ENCODE assay signal across 9 mouse cellular contexts in the genomic region with DNA sequence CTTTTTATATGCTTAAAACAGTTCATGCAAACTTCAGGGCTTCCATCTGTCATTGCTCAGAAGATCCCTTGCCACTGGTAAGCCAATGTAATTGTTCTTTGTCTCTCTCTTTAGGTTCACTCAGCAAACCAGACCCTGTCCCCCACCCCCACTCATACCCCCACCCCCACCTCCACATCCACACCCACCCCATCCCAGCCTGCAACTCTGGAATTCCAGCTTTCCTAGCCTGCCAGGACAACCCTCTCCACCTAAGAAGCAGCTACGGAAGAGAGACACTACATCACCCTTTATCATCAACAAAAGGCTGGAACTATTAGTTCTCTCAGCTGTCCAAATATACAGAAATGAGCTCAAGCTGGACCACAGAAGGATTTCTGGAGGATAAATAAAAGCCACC. TPM values are rescaled to one million over a fixed set of nuclear protein-coding genes. Genes with fewer than 3 reads are reported as not detected.
DNase-seq lines count a peak whose midpoint lies in the region; ATAC-seq and TF ChIP-seq lines count a peak whose summit lies in the region.
"Had no signal": no experiment of that assay in that cellular context is flagged by ENCODE, and none has a peak within 500 bp of the region (broad histone marks: within the 10 kb centered on the region; RNA-seq: fewer than 3 reads in every experiment).

No protein-coding gene starts in this region.

- in situ Hi-C loops in ES-E14 (cut with MboI; ENCODE audit: low sequenced_read_pairs in 2 of 2, unreplicated experiment in 2 of 2) = no loop called here

- DNase-seq in heart, postnatal 4 days = no peak
- DNase-seq in ES-E14 (ENCODE audit: low read depth, low spot score) = no peak
- DNase-seq in liver, embryonic 11.5 days (ENCODE audit: low spot score) = no peak
- DNase-seq in thymus, postnatal 0 days (ENCODE audit: low spot score) = no peak
- DNase-seq in left cerebral cortex, postnatal 36 days (ENCODE audit: low spot score in 2 of 2) = no peak
- DNase-seq in spleen, postnatal 10 days (ENCODE audit: low spot score in 2 of 2) = no peak
- DNase-seq: kidney, adult 8-10 months had no signal

- H3K4me3 ChIP-seq in heart, embryonic 13.5 days = peak overlapping the region; percentile 51
- H3K4me3 ChIP-seq in ES-E14 (ENCODE audit: insufficient read depth in 1 of 2, low read depth in 1 of 2, low read length in 2 of 2, poor library complexity in 1 of 2, severe bottlenecking in 1 of 2) = peak overlapping the region; percentile 45 to 58; a peak in 2 of 4 replicates
- H3K4me3 ChIP-seq in embryonic facial prominence, embryonic 15.5 days (replicated peaks) = peak overlapping the region; percentile 34
- peak overlapping the region; percentile 35 for H3K4me3 ChIP-seq in liver, embryonic 11.5 days (ENCODE audit: low read depth, low read length)

- no peaks in the 10 kb centered on the region for H3K27me3 ChIP-seq in heart, embryonic 13.5 days (replicated peaks)
- no peaks in the 10 kb centered on the region for H3K27me3 ChIP-seq in embryonic facial prominence, embryonic 15.5 days
- no peaks in the 10 kb centered on the region for H3K27me3 ChIP-seq in liver, embryonic 11.5 days (replicated peaks; ENCODE audit: control insufficient read depth, insufficient read depth, low read length)

- H3K4me1 ChIP-seq in heart, embryonic 13.5 days = peaks cover 48% of the 10 kb centered on the region
- H3K4me1 ChIP-seq in ES-E14 (ENCODE audit: control insufficient read depth in 2 of 2, insufficient read depth in 2 of 2, low read length in 2 of 2, poor library complexity in 1 of 2) = peaks cover 7 to 13% of the 10 kb centered on the region in 2 experiments; a peak in 3 of 4 replicates
- H3K4me1 ChIP-seq in embryonic facial prominence, embryonic 15.5 days = no peaks in the 10 kb centered on the region
- H3K4me1 ChIP-seq in liver, embryonic 11.5 days (replicated peaks; ENCODE audit: control insufficient read depth, insufficient read depth, low read length) = peaks cover 4% of the 10 kb centered on the region; the same call in 1 of the 2 replicates

- H3K36me3 ChIP-seq in heart, embryonic 13.5 days = peaks cover 32% of the 10 kb centered on the region
- no peaks in the 10 kb centered on the region; the same call in 1 of the 2 replicates for H3K36me3 ChIP-seq in ES-E14 (ENCODE audit: control insufficient read depth, insufficient read depth, low read length, poor library complexity, severe bottlenecking)
- H3K36me3 ChIP-seq in embryonic facial prominence, embryonic 15.5 days = no peaks in the 10 kb centered on the region
- peaks cover 4% of the 10 kb centered on the region; the same call in 1 of the 2 replicates for H3K36me3 ChIP-seq in liver, embryonic 11.5 days (ENCODE audit: control insufficient read depth, insufficient read depth, low read length)

- intact Hi-C loops in left cerebral cortex, postnatal 36 days (cut with DNase I) = no loop called here

- no peak for ATAC-seq in heart, embryonic 13.5 days (ENCODE audit: extremely low read depth, insufficient number of reproducible peaks, low FRiP score, low TSS enrichment)
- no peak for ATAC-seq in embryonic facial prominence, embryonic 15.5 days (ENCODE audit: insufficient number of reproducible peaks, low FRiP score, low TSS enrichment, low read depth)
- no peak for ATAC-seq in liver, embryonic 11.5 days (replicated peaks; ENCODE audit: low FRiP score)

- WGBS in heart, embryonic 13.5 days = 3% methylated on average over 1 of the region's 1 CpGs
- WGBS in embryonic facial prominence, embryonic 15.5 days = 31% methylated on average over 1 of the region's 1 CpGs
- 13% methylated on average over 1 of the region's 1 CpGs for WGBS in liver, embryonic 11.5 days

- peak overlapping the region; percentile 66 for H3K4me2 ChIP-seq in heart, embryonic 13.5 days
- H3K4me2 ChIP-seq in embryonic facial prominence, embryonic 15.5 days (replicated peaks) = peak overlapping the region; percentile 33
- H3K4me2 ChIP-seq in liver, embryonic 11.5 days = peak overlapping the region; percentile 69

- peak overlapping the region; percentile 96 for H3K27ac ChIP-seq in heart, embryonic 13.5 days (replicated peaks)
- H3K27ac ChIP-seq in ES-E14 (ENCODE audit: insufficient read depth, low read depth, low read length, poor library complexity, severe bottlenecking) = peak overlapping the region; percentile 8; the same call in 1 of the 2 replicates
- no peak overlapping the region for H3K27ac ChIP-seq in embryonic facial prominence, embryonic 15.5 days (replicated peaks)
- H3K27ac ChIP-seq in liver, embryonic 11.5 days (ENCODE audit: low read depth, low read length) = peak overlapping the region; percentile 63; the same call in 1 of the 2 replicates

- no peaks in the 10 kb centered on the region for H3K9me3 ChIP-seq in heart, embryonic 13.5 days
- no peaks in the 10 kb centered on the region for H3K9me3 ChIP-seq in ES-E14 (ENCODE audit: control insufficient read depth, insufficient read depth, low read depth, low read length)
- no peaks in the 10 kb centered on the region for H3K9me3 ChIP-seq in embryonic facial prominence, embryonic 15.5 days (replicated peaks)
- H3K9me3 ChIP-seq in liver, embryonic 11.5 days (ENCODE audit: control insufficient read depth, low read length) = no peaks in the 10 kb centered on the region

- H3K9ac ChIP-seq in heart, embryonic 13.5 days = peak overlapping the region; percentile 83
- H3K9ac ChIP-seq in ES-E14 (ENCODE audit: insufficient read depth, low read depth, low read length, poor library complexity, severe bottlenecking) = peak overlapping the region; percentile 42; the same call in 1 of the 2 replicates
- no peak overlapping the region for H3K9ac ChIP-seq in embryonic facial prominence, embryonic 15.5 days
- H3K9ac ChIP-seq in liver, embryonic 11.5 days (ENCODE audit: low read depth, low read length) = peak overlapping the region; percentile 59

TF ChIP-seq in ES-E14, 5 proteins besides CTCF, POLR2A, EP300 and RAD21:
- TF ChIP-seq ZNF384 (IDR thresholded peaks at IDR 0.05; ENCODE audit: low read depth, low read length) (no peak), MAFK (IDR thresholded peaks at IDR 0.05; ENCODE audit: insufficient read depth, low read depth, low read length) (no peak), CHD2 (IDR thresholded peaks at IDR 0.05; ENCODE audit: low read depth, low read length) (no peak), ZC3H11A (IDR thresholded peaks at IDR 0.05; ENCODE audit: borderline replicate concordance, low read depth, low read length) (no peak), HCFC1 (IDR thresholded peaks at IDR 0.05; ENCODE audit: borderline replicate concordance, insufficient read depth, low read length) (no peak)

RNA-seq across cellular contexts. Expression of gene Tfpi, which starts 1.0 kb away (rescaled TPM):
- 72.0 and 80.3 TPM in 2 replicates for polyA plus RNA-seq in heart, embryonic 13.5 days (2015; fragmentation: Nextera tagmentation; extraction: Ambion mirVana)
- total RNA-seq in heart, postnatal 4 days (2021) = 10 to 100 TPM; 62.0 to 64.4 TPM
- total RNA-seq in ES-E14 (2012; rRNA removed) = 80.4 and 110 TPM in 2 replicates
- polyA plus RNA-seq in embryonic facial prominence, embryonic 15.5 days (2015; fragmentation: Nextera tagmentation; extraction: Ambion mirVana) = 24.6 and 27.0 TPM in 2 replicates
- polyA plus RNA-seq in liver, embryonic 11.5 days (2014; fragmentation: Nextera tagmentation; extraction: Ambion mirVana) = 40.9 and 41.9 TPM in 2 replicates
- 25.1 and 25.7 TPM in 2 replicates for polyA plus RNA-seq in thymus, postnatal 0 days (2015; fragmentation: Nextera tagmentation; extraction: Ambion mirVana)
- total RNA-seq in left cerebral cortex, postnatal 36 days (2021) = 1 to 10 TPM; 3.8 to 5.8 TPM

RNA-seq across cellular contexts. Expression of gene Calcrl, which starts 50.4 kb away (rescaled TPM):
- polyA plus RNA-seq in heart, embryonic 13.5 days (2015; fragmentation: Nextera tagmentation; extraction: Ambion mirVana) = 38.6 and 39.2 TPM in 2 replicates
- 10 to 100 TPM; 37.2 to 41.6 TPM for total RNA-seq in heart, postnatal 4 days (2021)
- 1.0 and 1.2 TPM in 2 replicates for total RNA-seq in ES-E14 (2012; rRNA removed)
- 18.2 and 22.2 TPM in 2 replicates for polyA plus RNA-seq in embryonic facial prominence, embryonic 15.5 days (2015; fragmentation: Nextera tagmentation; extraction: Ambion mirVana)
- polyA plus RNA-seq in liver, embryonic 11.5 days (2014; fragmentation: Nextera tagmentation; extraction: Ambion mirVana) = 30.4 and 37.2 TPM in 2 replicates
- polyA plus RNA-seq in thymus, postnatal 0 days (2015; fragmentation: Nextera tagmentation; extraction: Ambion mirVana) = 20.1 and 23.0 TPM in 2 replicates
- 1 to 10 TPM; 6.1 TPM for total RNA-seq in left cerebral cortex, postnatal 36 days (2021)
